Mouse (Mus musculus) liver, postnatal 0 days (tissue): ENCODE data around the gene Zfp628.

Source experiments
- CTCF ChIP-seq: sonication (generic); IDR thresholded peaks from 2 replicates; pipeline ENCODE4 v1.5.1; 2016; ENCODE audit warnings: antibody characterized with exemption, low read depth
- EP300 ChIP-seq: IDR thresholded peaks from 2 replicates; pipeline ENCODE4 v1.6.1; 2016; ENCODE audit warnings: antibody characterized with exemption, low read depth, mild to moderate bottlenecking

- no peak for TF ChIP-seq EP300
- no peak for TF ChIP-seq CTCF
These were observed 16.0 kb upstream of the Zfp628 start for GRCm38 (mm10) chr7:4898851-4899648.
